Mouse (Mus musculus): ENCODE measurements around the gene Slc16a12. TPM values are rescaled to one million over a fixed set of nuclear protein-coding genes. Genes with fewer than 3 reads are reported as not detected.
"Not testable (repeated sequence)": the region's sequence is repeated elsewhere in the genome, so short reads cannot be mapped to it uniquely, and the experiment has no call there.

Gene Slc16a12
- polyA plus RNA-seq, 1 experiment from 2014 or later = 2.7 TPM

GRCm38 (mm10) chr19:34755680-34756079, 8.6 kb upstream of the Slc16a12 start:
- Histone ChIP-seq H3K36me3 (ENCODE audit: control insufficient read depth, insufficient read depth, low read length) (no peaks in the 10 kb centered on the region), H3K9ac (ENCODE audit: low read depth, low read length) (no peak overlapping the region), H3K27ac (ENCODE audit: low read depth, low read length) (no peak overlapping the region), H3K4me2 (ENCODE audit: low read length) (no peak overlapping the region), H3K4me1 (ENCODE audit: control insufficient read depth, insufficient read depth, low read depth, low read length) (no peaks in the 10 kb centered on the region), H3K9me3 (ENCODE audit: control insufficient read depth, low read length) (no peaks in the 10 kb centered on the region), H3K4me3 (ENCODE audit: low read length) (no peak overlapping the region), H3K27me3 (replicated peaks; ENCODE audit: control insufficient read depth, insufficient read depth, low read length) (no peaks in the 10 kb centered on the region)
- 88% methylated on average over 1 of the region's 1 CpGs for WGBS
- no peak for ATAC-seq

- H3K27me3 ChIP-seq (replicated peaks; ENCODE audit: control insufficient read depth, insufficient read depth, low read length) = no peaks in the 10 kb centered on the region
- WGBS = 68% methylated on average over 5 of the region's 5 CpGs
- H3K36me3 ChIP-seq (ENCODE audit: control insufficient read depth, insufficient read depth, low read length) = no peaks in the 10 kb centered on the region
- H3K4me3 ChIP-seq (ENCODE audit: low read length) = no peak overlapping the region
- H3K4me2 ChIP-seq (ENCODE audit: low read length) = no peak overlapping the region
- no peaks in the 10 kb centered on the region for H3K9me3 ChIP-seq (ENCODE audit: control insufficient read depth, low read length)
- no peaks in the 10 kb centered on the region for H3K4me1 ChIP-seq (ENCODE audit: control insufficient read depth, insufficient read depth, low read depth, low read length)
- no peak overlapping the region for H3K27ac ChIP-seq (ENCODE audit: low read depth, low read length)
- H3K9ac ChIP-seq (ENCODE audit: low read depth, low read length) = no peak overlapping the region
- ATAC-seq = no peak
These were observed 6.2 kb upstream of the Slc16a12 start for GRCm38 (mm10) chr19:34753243-34753642.

GRCm38 (mm10) chr19:34752391-34753092, 5.5 kb upstream of the Slc16a12 start:
- H3K4me3 ChIP-seq (ENCODE audit: low read length) = no peak overlapping the region
- no peaks in the 10 kb centered on the region for H3K27me3 ChIP-seq (replicated peaks; ENCODE audit: control insufficient read depth, insufficient read depth, low read length)
- no peak overlapping the region for H3K27ac ChIP-seq (ENCODE audit: low read depth, low read length)
- H3K9ac ChIP-seq (ENCODE audit: low read depth, low read length) = no peak overlapping the region
- no peaks in the 10 kb centered on the region for H3K9me3 ChIP-seq (ENCODE audit: control insufficient read depth, low read length)
- ATAC-seq = no peak
- H3K4me1 ChIP-seq (ENCODE audit: control insufficient read depth, insufficient read depth, low read depth, low read length) = no peaks in the 10 kb centered on the region
- WGBS = 84% methylated on average over 3 of the region's 3 CpGs
- H3K36me3 ChIP-seq (ENCODE audit: control insufficient read depth, insufficient read depth, low read length) = no peaks in the 10 kb centered on the region
- no peak overlapping the region for H3K4me2 ChIP-seq (ENCODE audit: low read length)

GRCm38 (mm10) chr19:34751150-34751549, 4.1 kb upstream of the Slc16a12 start:
- Histone ChIP-seq H3K9ac (ENCODE audit: low read depth, low read length) (no peak overlapping the region), H3K4me3 (ENCODE audit: low read length) (no peak overlapping the region), H3K9me3 (ENCODE audit: control insufficient read depth, low read length) (no peaks in the 10 kb centered on the region), H3K27me3 (replicated peaks; ENCODE audit: control insufficient read depth, insufficient read depth, low read length) (no peaks in the 10 kb centered on the region), H3K4me1 (ENCODE audit: control insufficient read depth, insufficient read depth, low read depth, low read length) (no peaks in the 10 kb centered on the region), H3K36me3 (ENCODE audit: control insufficient read depth, insufficient read depth, low read length) (no peaks in the 10 kb centered on the region), H3K27ac (ENCODE audit: low read depth, low read length) (no peak overlapping the region), H3K4me2 (ENCODE audit: low read length) (no peak overlapping the region)
- ATAC-seq = no peak
- WGBS = 77% methylated on average over 4 of the region's 4 CpGs

GRCm38 (mm10) chr19:34748992-34749391, 1.9 kb upstream of the Slc16a12 start:
- no peaks in the 10 kb centered on the region for H3K9me3 ChIP-seq (ENCODE audit: control insufficient read depth, low read length)
- no peak overlapping the region for H3K9ac ChIP-seq (ENCODE audit: low read depth, low read length)
- no peak overlapping the region for H3K4me2 ChIP-seq (ENCODE audit: low read length)
- 64% methylated on average over 2 of the region's 2 CpGs for WGBS
- ATAC-seq = no peak
- no peak overlapping the region for H3K4me3 ChIP-seq (ENCODE audit: low read length)
- no peaks in the 10 kb centered on the region for H3K36me3 ChIP-seq (ENCODE audit: control insufficient read depth, insufficient read depth, low read length)
- no peaks in the 10 kb centered on the region for H3K27me3 ChIP-seq (replicated peaks; ENCODE audit: control insufficient read depth, insufficient read depth, low read length)
- no peaks in the 10 kb centered on the region for H3K4me1 ChIP-seq (ENCODE audit: control insufficient read depth, insufficient read depth, low read depth, low read length)
- H3K27ac ChIP-seq (ENCODE audit: low read depth, low read length) = no peak overlapping the region

GRCm38 (mm10) chr19:34747969-34748368, 880 bp upstream of the Slc16a12 start:
- H3K27ac ChIP-seq (ENCODE audit: low read depth, low read length); H3K27me3 ChIP-seq (replicated peaks; ENCODE audit: control insufficient read depth, insufficient read depth, low read length); H3K9me3 ChIP-seq (ENCODE audit: control insufficient read depth, low read length); H3K4me3 ChIP-seq (ENCODE audit: low read length); H3K36me3 ChIP-seq (ENCODE audit: control insufficient read depth, insufficient read depth, low read length); H3K4me2 ChIP-seq (ENCODE audit: low read length); H3K4me1 ChIP-seq (ENCODE audit: control insufficient read depth, insufficient read depth, low read depth, low read length); H3K9ac ChIP-seq (ENCODE audit: low read depth, low read length); ATAC-seq: not testable (repeated sequence)
- 91% methylated on average over 6 of the region's 6 CpGs for WGBS

- no peaks in the 10 kb centered on the region for H3K36me3 ChIP-seq (ENCODE audit: control insufficient read depth, insufficient read depth, low read length)
- no peaks in the 10 kb centered on the region for H3K27me3 ChIP-seq (replicated peaks; ENCODE audit: control insufficient read depth, insufficient read depth, low read length)
- H3K4me3 ChIP-seq (ENCODE audit: low read length) = peak overlapping the region; percentile 71
- 0 out of 2 replicates have a peak, but pooled peaks have one; percentile 23 for ATAC-seq
- H3K9ac ChIP-seq (ENCODE audit: low read depth, low read length) = no peak overlapping the region
- no peaks in the 10 kb centered on the region for H3K9me3 ChIP-seq (ENCODE audit: control insufficient read depth, low read length)
- 16% methylated on average over 9 of the region's 9 CpGs for WGBS
- H3K27ac ChIP-seq (ENCODE audit: low read depth, low read length) = no peak overlapping the region
- no peaks in the 10 kb centered on the region for H3K4me1 ChIP-seq (ENCODE audit: control insufficient read depth, insufficient read depth, low read depth, low read length)
- H3K4me2 ChIP-seq (ENCODE audit: low read length) = peak overlapping the region; percentile 99
These were observed 888 bp downstream of the Slc16a12 start for GRCm38 (mm10) chr19:34746201-34746600.

- Histone ChIP-seq H3K4me1 (ENCODE audit: control insufficient read depth, insufficient read depth, low read depth, low read length) (no peaks in the 10 kb centered on the region), H3K27ac (ENCODE audit: low read depth, low read length) (no peak overlapping the region), H3K4me3 (ENCODE audit: low read length) (no peak overlapping the region), H3K9ac (ENCODE audit: low read depth, low read length) (no peak overlapping the region), H3K36me3 (ENCODE audit: control insufficient read depth, insufficient read depth, low read length) (no peaks in the 10 kb centered on the region), H3K27me3 (replicated peaks; ENCODE audit: control insufficient read depth, insufficient read depth, low read length) (no peaks in the 10 kb centered on the region), H3K4me2 (ENCODE audit: low read length) (no peak overlapping the region), H3K9me3 (ENCODE audit: control insufficient read depth, low read length) (no peaks in the 10 kb centered on the region)
- 87% methylated on average over 8 of the region's 8 CpGs for WGBS
- no peak for ATAC-seq
These were observed 2.1 kb downstream of the Slc16a12 start for GRCm38 (mm10) chr19:34745012-34745411.

GRCm38 (mm10) chr19:34737916-34738315, 9.2 kb downstream of the Slc16a12 start:
- H3K36me3 ChIP-seq (ENCODE audit: control insufficient read depth, insufficient read depth, low read length) = no peaks in the 10 kb centered on the region
- no peak overlapping the region for H3K9ac ChIP-seq (ENCODE audit: low read depth, low read length)
- 82% methylated on average over 3 of the region's 3 CpGs for WGBS
- H3K9me3 ChIP-seq (ENCODE audit: control insufficient read depth, low read length) = no peaks in the 10 kb centered on the region
- no peaks in the 10 kb centered on the region for H3K4me1 ChIP-seq (ENCODE audit: control insufficient read depth, insufficient read depth, low read depth, low read length)
- H3K4me3 ChIP-seq (ENCODE audit: low read length) = no peak overlapping the region
- H3K27ac ChIP-seq (ENCODE audit: low read depth, low read length) = no peak overlapping the region
- ATAC-seq = no peak
- no peaks in the 10 kb centered on the region for H3K27me3 ChIP-seq (replicated peaks; ENCODE audit: control insufficient read depth, insufficient read depth, low read length)
- no peak overlapping the region for H3K4me2 ChIP-seq (ENCODE audit: low read length)
